Mouse (Mus musculus) urinary bladder, postnatal 14 days (tissue): ENCODE measurements around the gene Gpha2.

ENCODE experiments used
- DNase-seq: peaks from one replicate; pipeline ENCODE4 v3.0.0; 2021; ENCODE audit warnings: low spot score

Gpha2 gene

DNA sequence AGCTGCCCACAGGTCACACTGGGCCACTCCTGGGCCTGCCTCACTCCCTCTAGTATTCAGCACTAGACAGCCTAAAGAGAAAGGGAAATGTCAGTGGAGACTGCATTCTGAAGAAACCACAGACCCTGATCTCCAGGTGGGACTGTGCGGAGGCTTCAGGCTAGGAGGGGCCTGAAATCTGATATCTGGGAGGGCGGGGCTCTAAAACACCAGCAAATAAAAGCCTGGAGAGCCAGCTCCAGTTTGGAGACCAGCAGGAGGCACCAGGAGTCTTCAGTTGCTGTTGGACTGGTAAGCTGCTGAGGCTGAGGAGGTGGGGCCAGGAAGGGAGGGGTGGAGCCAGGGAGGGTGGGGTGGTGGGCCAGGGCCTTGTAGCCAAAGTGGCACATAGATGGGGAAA, at the start of gene Gpha2:
Gene Gpha2 (plus strand): TSS at position 246 of the 400 bp plus-strand sequence.
- DNase-seq, result no peak

DNA sequence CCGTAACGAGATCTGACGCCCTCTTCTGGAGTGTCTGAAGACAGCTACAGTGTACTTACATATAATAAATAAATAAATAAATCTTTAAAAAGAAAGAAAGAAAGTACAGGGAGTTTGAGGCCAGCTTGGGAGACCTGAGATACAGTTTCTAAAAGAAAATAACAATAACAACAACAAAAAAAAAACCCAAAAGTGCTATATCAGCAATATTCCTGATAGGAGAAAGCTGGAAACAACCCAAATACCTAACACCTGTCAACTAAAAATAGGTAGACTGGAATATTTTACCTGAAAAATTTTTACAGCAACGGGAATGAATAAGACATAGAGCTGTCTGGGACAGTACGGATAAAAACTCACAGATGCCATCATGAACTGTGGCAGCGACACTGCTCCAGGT, 47.4 kb upstream of the Gpha2 start:
- DNase-seq, result no peak

DNA sequence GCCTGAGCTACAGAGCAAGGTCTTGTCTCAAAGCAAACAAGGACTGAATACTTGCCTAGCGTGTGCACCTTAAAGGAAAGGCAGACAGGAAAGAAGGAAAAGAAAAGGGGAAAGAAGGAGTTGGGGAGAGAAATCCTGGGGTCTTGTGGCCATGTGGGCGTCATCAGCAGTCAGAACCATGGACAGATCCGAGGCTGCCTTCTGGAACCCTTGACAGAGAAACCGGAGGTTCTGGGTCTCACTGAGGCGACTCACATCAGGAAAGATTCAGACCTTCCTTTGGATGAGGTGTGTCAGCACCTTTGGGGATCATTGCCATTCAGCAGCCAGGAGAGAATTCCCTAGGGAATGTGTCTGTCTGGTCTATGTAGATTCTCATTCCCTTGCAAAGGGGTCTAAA, 44.6 kb upstream of the Gpha2 start:
- DNase-seq, result no peak

DNA sequence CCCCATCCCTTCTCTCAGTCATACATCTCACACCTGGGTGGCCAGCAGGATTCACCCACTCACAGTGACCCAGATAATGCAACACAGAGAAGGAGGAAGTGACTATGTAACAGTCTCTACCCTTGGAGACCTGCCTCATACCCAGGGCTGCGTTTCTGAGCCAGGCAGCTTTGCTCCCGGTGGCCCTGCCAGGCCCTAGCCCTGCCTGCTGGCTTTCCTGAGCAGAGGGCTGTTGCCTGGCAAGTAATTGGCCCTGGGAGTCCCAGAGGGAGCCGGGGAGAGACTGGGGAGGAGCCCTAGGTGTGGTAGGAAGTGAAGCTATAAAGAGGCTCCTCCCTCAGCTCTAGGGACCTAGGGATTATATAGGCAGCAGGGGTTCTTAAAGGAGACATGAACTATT, 43.6 kb upstream of the Gpha2 start:
- DNase-seq, result no peak

DNA sequence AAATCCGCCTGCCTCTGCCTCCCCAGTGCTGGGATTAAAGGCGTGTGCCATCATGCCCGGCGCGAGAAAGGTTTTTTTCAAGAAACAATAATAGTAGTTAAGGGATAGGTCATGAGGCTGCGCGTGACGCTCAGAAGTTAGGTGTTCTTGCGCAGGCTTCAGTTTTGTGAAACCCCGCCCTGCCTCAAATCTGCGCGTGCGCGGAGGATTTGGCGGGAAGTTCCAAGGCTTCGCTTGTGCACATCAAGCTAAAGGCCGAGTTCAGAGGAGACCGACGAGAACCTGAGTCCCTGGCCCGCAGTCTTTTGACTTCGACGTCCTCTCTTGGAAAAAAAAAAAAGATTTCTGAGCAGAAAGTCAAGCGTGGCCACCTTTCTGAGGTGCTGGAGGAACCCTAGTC, 42.0 kb upstream of the Gpha2 start, which contains the start of gene Majin:
Gene Majin (plus strand): TSS at position 258 of the 400 bp plus-strand sequence.
- DNase-seq, result no peak

DNA sequence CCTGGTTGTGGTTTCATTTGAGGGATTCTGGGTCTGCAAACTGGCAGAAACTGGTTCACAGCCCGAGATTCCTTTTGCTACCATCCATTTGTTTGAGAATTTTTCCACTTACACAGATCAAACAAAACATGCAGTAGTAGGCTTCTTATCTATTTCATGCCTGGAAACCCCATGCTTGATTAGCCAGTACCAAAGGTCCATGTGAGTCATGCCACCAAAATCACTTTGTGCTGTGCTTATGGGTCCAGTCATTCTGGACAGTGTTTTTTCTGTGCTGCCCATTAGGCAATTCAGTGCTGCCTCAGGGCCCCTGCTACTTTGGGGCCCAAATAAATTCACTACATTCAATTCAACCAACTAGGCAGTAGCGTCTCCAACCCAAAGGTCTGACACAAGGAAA, 21.9 kb upstream of the Gpha2 start:
- DNase-seq, result no peak

DNA sequence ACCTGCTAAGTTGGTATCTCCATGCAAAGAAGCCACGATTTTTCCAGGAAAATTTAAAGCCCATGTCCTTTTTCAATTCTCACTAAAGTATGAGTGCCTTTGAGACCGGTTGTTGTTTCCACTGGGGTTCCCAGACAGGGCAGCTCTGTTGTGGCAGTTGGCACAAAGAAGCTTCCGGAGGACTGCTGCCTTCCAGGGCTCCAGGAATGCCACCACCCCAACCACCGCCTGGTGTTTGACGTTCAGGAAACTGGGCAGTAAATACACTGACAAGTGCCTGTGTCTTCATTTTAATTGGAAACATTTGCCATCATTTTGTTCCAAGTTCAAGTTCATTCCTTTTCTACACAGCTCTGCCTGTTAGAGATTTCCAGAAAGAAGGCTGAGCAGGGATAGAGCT, 19.5 kb upstream of the Gpha2 start:
- no peak for DNase-seq

DNA sequence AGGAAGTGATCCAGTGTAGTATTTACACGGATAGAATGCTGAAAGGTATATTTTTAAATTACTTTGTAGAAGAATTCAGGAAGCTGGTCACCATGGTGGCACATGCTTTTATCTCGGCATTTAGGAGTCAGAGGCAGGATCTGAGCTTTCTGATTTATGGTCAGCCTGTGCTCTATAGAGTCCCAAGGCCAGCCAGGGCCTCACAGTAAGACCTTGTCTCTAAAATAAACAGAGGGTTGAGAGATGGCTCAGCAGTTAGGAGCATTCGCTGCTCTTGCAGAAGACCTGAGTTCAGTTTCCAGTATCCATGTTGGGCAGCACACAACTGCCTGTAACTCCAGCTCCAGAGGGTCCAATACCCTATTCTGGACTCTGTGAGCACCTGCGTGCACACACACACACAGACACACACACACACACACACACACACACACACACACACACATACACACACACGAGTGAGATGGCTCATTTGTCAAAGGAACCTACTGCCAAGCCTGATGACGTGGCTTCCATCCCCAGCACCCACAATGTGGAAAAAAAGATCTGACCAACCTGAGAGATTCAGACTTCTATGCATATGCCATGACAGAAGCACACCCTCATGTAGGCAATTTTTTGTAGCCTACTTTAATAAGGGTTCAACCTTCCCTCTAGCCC, 10.0 kb upstream of the Gpha2 start:
- no peak for DNase-seq

DNA sequence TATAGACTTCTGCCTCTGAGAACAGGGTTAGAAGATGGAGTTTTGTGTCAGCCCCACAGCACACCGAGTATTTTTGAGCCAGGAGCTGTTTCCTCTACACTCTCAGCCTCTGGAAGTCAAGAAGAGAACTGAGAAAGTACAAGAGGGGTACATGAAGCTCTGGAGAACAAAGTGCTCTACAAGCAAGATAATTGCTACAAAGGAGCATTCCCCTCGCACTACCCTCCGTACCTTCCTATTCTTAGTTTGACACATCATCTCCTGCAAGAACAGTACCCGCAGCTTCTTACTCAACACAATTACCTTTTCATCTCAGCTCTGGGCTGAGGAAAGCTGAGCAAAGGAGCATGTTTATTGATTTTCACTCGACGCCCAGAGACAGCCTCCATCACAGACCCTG, 7.6 kb upstream of the Gpha2 start:
- no peak for DNase-seq

DNA sequence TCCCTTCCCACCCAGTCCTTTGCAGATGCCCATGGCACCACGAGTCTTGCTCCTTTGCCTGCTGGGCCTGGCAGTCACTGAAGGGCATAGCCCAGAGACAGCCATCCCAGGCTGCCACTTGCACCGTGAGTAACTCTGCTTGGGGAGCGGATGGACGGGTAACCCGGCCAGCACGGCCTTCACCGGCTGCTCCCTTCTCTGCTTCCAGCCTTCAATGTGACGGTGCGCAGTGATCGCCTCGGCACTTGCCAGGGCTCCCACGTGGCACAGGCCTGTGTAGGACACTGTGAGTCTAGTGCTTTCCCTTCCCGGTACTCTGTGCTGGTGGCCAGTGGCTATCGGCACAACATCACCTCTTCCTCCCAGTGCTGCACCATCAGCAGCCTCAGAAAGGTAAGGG, 583 bp downstream of the Gpha2 start:
- DNase-seq, result no peak

DNA sequence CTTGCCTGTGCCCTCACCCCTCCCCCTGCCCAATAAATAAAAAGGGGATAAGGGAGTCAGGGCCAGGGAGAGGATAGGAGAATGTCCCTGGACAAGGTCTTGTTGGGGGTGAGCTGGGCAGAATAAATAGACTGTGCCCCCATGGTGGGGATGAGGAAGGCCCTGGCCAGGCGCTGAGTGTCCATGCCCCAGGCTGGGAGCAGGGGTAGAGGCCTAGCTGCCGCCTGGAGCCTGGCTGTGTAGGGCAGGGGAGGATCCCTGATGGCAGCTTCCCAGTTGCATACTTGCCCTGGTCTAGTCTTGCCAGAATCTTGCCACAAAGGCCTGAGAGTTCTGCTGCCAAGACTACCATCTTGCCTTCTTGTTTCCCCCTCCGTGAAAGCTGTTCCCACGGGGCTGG, 1.7 kb downstream of the Gpha2 start:
- DNase-seq, result no peak

DNA sequence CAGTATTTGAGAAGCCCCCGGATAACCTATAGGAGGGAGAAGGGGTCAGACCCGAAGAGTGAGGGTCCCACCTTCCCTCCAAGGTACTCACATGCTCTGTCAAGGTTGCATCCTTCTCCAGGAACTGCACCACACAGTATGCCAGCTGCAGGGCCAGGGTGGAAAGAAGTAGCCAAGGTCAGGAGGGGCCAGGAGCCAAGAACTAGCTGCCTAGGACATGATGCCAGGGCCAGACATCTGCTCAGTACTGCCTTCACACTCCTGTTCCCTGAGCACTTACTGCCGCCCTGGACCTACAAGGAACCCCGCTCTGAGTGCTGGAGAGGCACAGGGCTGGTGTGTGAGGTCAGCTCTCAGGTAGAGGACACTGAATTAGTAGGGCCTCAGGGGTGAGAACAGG, 4.2 kb downstream of the Gpha2 start:
- DNase-seq, result no peak

DNA sequence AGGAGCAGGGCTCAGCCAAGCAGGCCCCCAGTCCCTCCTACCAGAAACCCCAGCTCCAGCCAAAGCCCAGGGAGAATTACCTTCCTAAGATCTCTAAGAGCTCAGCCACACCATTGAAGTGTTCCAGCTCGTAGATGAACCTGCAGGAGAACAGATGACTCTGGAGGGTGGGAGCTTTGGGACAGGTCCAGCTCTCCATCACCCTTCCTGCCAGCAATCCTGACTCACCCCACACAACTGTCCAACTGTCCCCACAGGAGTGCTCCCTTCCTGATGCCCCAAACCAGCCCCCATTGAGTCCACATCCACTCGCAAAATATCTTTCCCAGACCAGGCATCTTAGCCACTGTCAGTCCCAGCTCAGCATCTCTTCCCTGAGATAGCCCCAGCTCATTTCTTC, 4.9 kb downstream of the Gpha2 start:
- DNase-seq, result no peak

DNA sequence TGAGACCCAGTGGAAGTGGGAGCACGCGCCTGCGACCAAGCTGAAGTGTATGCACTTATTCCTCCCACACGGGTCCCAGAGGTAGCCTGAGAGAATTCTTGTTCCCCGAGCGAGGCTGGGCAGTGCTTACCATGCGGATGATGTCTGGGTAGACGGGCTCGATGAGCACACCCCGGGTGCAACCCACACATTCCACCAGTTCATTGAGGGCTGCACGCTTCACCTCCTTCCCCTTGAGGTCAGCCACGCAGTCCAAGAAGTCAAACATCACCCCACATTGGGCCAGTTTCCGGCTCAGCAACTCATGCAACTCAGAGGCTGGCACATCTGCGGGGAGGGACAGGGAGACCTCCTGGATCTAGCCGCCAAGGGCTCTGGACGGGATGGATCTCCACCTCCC, 7.5 kb downstream of the Gpha2 start:
- DNase-seq, result no peak

DNA sequence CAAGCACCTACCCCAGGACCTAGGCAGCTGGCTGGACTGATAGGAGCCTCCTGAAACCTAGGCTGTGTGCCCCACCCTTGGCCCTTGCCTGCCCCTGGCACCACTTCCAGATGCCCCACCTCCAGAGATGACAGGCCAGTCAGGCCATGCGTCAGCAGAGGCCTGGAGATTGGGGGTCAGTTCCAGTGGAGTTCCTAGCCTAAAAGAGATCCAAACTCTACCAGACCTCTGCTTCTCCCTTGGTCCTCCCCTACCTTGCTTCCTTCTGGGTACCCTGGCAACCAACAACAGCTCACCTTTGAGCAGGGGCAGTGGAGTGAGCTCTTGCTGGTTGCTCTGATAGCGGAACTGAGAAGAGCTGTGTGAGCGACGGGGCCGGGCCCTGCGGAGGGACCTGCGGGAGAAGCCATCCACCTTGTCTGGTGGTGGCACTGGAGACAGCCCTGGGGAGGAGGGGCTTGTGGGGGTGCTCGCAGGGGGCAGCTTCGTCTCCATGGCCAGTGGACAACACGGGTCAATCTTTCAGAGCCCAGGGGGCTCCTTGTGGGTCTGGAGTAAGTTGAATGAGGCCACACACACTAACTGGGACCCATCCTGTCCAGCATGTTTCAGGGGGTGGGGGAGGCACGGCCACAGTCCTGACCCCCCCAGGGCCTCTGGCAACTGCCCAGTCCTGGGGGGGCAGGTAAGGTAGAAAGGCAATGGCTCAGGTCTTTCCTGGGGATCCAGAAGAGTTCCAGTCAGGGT, 8.3 kb downstream of the Gpha2 start:
- DNase-seq, result no peak

DNA sequence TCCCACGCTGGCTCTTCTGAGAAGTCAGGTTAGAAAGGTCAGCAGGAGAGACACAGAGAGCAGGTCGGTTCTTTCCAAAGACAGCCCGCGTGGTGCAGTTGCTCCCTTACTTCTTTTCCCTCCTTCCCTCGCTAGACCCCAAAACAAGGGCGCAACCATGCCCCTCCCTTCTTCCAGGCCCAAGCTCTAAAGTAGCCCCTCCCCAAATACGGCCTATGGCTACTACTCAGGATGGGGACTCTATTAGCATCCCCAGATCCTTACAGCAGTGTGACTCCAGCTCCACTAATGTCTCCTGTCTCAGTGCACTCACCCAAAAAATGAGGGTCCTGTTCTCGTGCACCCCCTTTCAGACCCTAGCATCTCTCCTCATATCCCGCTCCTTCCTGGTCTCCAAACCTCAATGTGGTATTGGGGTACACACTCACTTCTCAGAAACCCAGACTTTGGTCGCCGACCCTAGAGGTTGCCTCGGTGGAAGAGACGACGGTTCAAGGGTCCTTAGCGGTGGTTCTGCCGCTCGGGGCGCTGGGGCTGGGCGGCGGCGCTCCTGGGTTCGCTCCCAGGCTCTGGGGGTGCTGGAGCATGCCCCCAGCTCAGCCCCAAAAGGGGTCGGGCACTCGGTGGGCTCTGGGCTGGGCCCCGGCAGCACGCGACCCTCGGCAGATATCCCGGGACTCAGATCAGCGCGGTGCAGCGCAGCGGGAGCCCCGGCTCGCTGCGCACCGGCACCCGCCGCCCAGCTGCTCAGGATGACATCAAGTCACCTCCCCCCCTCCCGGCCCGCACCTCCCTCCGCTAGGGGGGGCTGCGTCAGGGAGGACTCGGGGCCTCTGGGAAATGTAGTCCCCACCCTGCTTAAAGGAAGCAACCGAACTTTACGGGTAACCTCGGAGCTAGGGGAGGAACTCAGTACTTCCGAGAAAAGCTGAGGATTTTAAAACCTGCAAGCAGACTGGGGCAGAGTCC, 9.2 kb downstream of the Gpha2 start, which contains the start of gene Ppp2r5b:
Gene Ppp2r5b (minus strand): TSS at position 789 of the 969 bp plus-strand sequence.
- peak; percentile 96 for DNase-seq

DNA sequence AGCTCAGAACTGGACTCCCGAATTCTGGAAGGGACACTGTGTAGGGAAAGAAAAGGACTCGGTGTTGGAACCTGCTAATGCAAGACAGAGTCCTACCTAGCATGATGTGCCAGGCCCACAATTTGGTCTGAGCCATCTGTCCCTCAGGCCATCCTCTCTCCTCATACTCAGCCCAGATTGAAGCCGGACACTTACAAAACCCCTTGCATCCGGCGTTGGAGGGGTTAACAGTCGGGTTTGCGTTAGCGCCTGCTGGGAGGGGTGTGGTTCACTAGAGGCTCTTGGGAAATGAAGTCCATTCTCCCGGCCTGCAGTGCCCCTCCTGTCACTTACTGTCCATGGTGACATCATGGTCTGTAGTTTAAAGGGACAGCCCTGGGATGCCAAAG, 9.9 kb downstream of the Gpha2 start:
- peak; percentile 92 for DNase-seq

DNA sequence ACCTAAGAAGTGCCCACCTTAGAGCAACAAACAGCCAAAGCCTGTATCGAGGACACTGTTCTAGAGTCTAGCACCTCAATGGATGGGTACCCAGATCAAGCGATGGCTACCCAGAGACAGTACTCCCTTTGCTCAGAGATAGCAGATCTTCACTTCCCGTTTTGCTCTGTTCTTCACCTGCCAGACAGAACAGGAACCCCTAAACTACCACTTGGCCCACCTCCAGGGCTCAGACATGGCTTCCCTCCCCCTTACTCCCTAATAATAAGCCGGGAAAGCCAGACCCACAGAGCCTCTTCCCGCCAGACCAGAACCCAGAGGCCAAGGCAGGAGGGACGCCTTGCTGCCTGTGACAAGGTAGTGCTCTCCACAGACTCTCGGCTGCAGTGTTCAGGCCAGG, 10.7 kb downstream of the Gpha2 start:
- DNase-seq, result no peak

DNA sequence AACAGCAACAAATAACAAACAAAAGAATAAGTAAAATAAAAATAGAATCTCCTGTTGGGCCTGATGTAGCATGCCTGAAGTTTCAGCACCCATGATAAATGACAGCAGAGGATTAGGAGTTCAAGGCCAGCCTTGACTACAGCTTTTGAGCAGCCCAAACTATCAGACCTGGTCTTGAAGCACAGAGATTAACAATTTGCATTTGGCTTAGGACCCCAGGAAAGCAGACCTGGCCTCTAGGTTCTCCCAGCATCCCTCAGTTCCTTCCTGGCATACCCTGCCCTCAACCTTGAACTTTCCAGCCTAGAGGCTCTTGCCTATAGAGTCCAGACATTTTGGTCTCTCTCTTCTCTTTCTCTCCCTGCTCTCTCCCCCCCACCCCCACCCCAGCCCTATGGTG, 12.6 kb downstream of the Gpha2 start:
- no peak for DNase-seq

DNA sequence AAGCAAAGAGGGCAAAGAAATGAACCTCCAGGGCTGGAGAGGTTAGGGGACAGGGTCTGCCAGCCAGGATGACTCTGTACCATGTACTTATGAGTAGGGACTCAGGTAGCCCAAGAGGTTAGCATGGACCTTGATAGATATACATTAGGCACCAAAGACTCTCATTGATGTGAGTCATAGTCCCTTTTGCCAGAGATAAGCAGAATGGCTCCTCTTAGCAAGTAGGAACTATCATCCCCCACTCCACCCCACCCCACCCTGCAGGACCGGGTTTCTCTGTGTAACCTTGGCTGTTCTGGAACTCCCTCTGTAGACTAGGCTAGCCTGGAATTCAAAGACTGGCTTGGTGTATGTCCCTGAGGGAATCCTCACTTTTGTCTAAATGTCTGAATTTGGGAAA, 14.0 kb downstream of the Gpha2 start:
- no peak for DNase-seq

DNA sequence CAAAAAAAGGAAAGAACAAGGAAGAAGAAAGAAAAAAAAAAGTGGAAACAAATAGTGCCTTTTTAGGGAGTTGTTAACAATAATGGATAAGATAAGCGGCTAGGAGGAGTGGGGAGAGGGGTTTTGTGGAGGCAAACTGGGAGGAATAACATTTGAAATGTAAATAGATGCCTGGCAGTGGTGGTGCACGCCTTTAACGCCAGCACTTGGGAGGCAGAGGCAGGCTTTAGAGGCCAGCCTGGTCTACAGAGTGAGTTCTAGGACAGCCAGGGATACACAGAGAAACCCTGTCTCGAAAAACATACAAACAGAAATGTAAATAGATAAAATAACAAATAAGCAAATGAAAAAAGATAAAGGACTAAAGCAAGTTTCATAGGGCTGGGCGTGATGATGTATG, 14.5 kb downstream of the Gpha2 start:
- no peak for DNase-seq

DNA sequence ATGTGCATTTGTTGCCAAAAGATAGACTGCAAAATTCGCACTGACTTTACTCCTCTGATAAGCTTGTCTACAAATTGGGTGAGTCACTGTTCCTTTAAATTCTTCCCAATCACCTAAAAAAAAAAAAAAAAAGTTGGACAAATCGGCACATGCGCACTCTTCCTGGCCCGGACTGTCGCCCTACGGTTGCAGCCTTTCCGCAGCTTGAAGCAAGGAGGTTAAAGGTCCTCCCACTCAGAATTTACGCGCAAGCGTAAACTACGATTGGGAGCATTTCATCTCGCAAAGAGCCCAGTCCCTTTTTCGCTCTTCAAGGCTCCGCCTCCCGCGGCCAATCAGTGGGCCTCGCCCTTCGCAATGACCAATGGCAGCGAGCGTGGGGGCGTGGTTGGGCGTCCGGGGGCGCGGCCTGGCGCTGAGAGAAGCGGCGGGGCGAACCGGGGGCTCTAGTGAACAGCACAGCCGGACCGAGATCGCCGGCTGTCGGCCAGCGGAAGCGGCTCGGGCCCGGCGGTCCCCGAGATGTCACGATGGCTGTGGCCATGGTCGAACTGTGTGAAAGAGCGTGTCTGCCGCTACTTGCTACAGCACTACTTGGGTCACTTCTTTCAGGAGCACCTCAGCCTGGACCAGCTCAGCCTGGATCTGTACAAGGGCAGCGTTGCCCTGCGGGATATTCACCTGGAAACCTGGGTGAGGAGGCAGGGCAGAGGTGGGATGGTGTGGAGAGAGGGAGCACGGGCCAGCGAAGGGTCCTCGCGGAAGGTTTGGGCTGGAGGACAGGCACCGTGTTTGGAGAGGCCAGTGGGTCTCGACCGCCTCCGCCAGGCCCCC, 15.3 kb downstream of the Gpha2 start, which contains the start of gene Atg2a:
Gene Atg2a (plus strand): TSS at position 395 of the 834 bp plus-strand sequence.
- DNase-seq, result peak; percentile 98
